7 mouse cellular contexts compared by ENCODE assay signal in the genomic region with DNA sequence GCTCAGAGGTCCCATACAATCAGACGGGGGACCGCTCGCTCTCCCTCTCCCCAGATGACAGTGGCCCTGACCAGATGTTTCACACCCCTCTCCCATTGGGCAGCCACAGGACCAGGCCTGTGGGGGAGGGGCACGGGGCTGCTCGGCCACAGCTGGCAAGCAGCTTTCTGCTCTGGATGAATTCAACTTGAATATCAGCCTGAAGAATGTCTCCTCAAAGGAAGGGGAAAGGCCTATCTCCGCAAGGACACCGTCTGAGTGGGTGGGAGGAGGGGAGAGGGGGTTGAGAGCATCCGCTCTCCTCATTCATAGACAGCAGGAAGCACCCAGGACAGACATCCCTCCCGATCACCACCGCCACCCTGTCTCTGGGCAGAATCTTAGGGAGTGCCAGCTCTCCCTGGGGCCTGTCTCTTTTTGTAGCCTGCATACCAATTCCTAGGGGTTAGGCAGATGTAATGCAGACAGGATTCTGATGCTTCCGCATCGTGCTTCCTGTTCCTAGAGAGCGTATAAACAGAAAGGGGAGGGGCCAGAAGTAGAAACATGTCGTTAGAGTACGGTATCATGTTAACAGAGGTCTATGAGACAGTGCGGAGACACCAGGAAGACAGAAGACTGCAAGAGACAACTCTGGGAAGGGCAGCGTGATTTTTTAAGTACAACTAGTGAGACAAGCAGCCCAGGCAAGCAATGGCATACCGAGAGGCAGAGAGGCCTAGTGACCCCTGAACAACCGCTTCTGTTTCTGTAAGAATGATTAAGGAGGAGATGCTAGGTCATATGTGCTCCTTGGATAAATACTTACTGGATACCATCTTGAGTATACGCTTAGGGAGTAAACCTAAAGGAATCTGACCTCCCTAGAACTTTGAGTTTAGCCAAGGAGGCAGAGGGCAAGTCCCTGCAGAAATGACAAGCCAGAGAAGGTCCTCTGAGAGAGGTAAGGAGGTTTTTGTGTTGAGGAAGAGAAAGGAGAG.
DNase-seq lines count a peak whose midpoint lies in the region; ATAC-seq and TF ChIP-seq lines count a peak whose summit lies in the region.

No protein-coding gene starts in this region.

- no peak overlapping the region for H3K9ac ChIP-seq in heart, embryonic 16.5 days (ENCODE audit: low read length)
- H3K9ac ChIP-seq in liver, embryonic 14.5 days (replicated peaks), result no peak overlapping the region

- 36% methylated on average over 20 of the region's 20 CpGs for WGBS in heart, embryonic 16.5 days
- WGBS in liver, embryonic 14.5 days (ENCODE audit: insufficient replicate concordance), result 28% methylated on average over 20 of the region's 20 CpGs

- DNase-seq in thymus, postnatal 14 days, result peak; percentile 9
- no peak for DNase-seq in thymus, adult 18-20 months
- no peak for DNase-seq in liver, embryonic 14.5 days (ENCODE audit: low read depth in 3 of 3, low spot score in 3 of 3)
- peak; percentile 47 for DNase-seq in retina, postnatal 1 day
- DNase-seq in cerebellum, adult 9-11 months, result no peak
- DNase-seq in right cerebral cortex, postnatal 10 days (ENCODE audit: low spot score in 2 of 2), result no peak

- ATAC-seq in heart, embryonic 16.5 days (replicated peaks; ENCODE audit: extremely low read depth, insufficient read depth, low FRiP score), result peak; percentile 41; the same call in 1 of the 2 replicates
- peak; percentile 47; the same call in 1 of the 2 replicates for ATAC-seq in liver, embryonic 14.5 days (ENCODE audit: insufficient read depth)

- H3K4me2 ChIP-seq in heart, embryonic 16.5 days (ENCODE audit: low read depth, low read length), result peak overlapping the region; percentile 38
- peak overlapping the region; percentile 17 for H3K4me2 ChIP-seq in liver, embryonic 14.5 days (ENCODE audit: low read depth)

- H3K9me3 ChIP-seq in heart, embryonic 16.5 days (replicated peaks; ENCODE audit: control insufficient read depth, low read length), result 0 out of 2 replicates have a peak, but pooled peaks cover 3% of the 10 kb centered on the region
- H3K9me3 ChIP-seq in liver, embryonic 14.5 days (ENCODE audit: control insufficient read depth, low read length), result no peaks in the 10 kb centered on the region

- H3K4me1 ChIP-seq in heart, embryonic 16.5 days (ENCODE audit: control insufficient read depth, insufficient read depth, low read length), result peaks cover 8% of the 10 kb centered on the region
- H3K4me1 ChIP-seq in liver, embryonic 14.5 days (replicated peaks; ENCODE audit: control insufficient read depth in 2 of 2, insufficient read depth in 2 of 2, low read length in 1 of 2), result peaks cover 0 to 21% of the 10 kb centered on the region in 2 experiments; a peak in 2 of 4 replicates

- H3K4me3 ChIP-seq in heart, embryonic 16.5 days (ENCODE audit: low read length), result no peak overlapping the region; the same call in 1 of the 2 replicates
- H3K4me3 ChIP-seq in liver, embryonic 14.5 days (ENCODE audit: insufficient read depth in 1 of 2, low read depth in 2 of 2, low read length in 2 of 2), result no peak overlapping the region

- no peaks in the 10 kb centered on the region for H3K27me3 ChIP-seq in heart, embryonic 16.5 days (ENCODE audit: control insufficient read depth, insufficient read depth, low read length)
- no peaks in the 10 kb centered on the region for H3K27me3 ChIP-seq in liver, embryonic 14.5 days (ENCODE audit: control insufficient read depth, insufficient read depth, low read length)

- H3K27ac ChIP-seq in heart, embryonic 16.5 days (ENCODE audit: low read length), result no peak overlapping the region; the same call in 1 of the 2 replicates
- no peak overlapping the region for H3K27ac ChIP-seq in liver, embryonic 14.5 days

- H3K36me3 ChIP-seq in heart, embryonic 16.5 days (ENCODE audit: control insufficient read depth, insufficient read depth), result no peaks in the 10 kb centered on the region
- H3K36me3 ChIP-seq in liver, embryonic 14.5 days (replicated peaks; ENCODE audit: control insufficient read depth, insufficient read depth, low read depth), result no peaks in the 10 kb centered on the region

- TF ChIP-seq EP300 in liver, embryonic 14.5 days (IDR thresholded peaks at IDR 0.05; ENCODE audit: low read depth), result no peak

- no peak for TF ChIP-seq CTCF in liver, embryonic 14.5 days (IDR thresholded peaks at IDR 0.05; ENCODE audit: low read depth)

Comparison
In these comparisons a context has a peak if more than half of its experiments do, and no peak if none do; other contexts are left out.
1. DNase-seq: peak in thymus, postnatal 14 days (single experiment) and retina, postnatal 1 day (single experiment); none in thymus, adult 18-20 months (0 of 2), liver, embryonic 14.5 days (0 of 3), cerebellum, adult 9-11 months (single experiment) and right cerebral cortex, postnatal 10 days (0 of 2).